Mouse (Mus musculus) stomach, embryonic 14.5 days (tissue): ENCODE results near the gene Rps8. TPM values are rescaled to one million over a fixed set of nuclear protein-coding genes. Genes with fewer than 3 reads are reported as not detected.

ENCODE experiments used
- ATAC-seq: fragments of 200-750 bp; cut with Nextera tagmentation; 2 replicates; pipeline ENCODE4 v1.8.0; 2017; ENCODE audit warnings: low read depth, moderate TSS enrichment; ENCODE audit not compliant: insufficient number of reproducible peaks, insufficient read depth, low FRiP score
- H3K27ac ChIP-seq: fragments of 300-500 bp; sonication (generic); 2 replicates; pipeline ENCODE4 v1.5.1; 2014; ENCODE audit warnings: mild to moderate bottlenecking, low read length, moderate library complexity, mixed read lengths
- H3K27me3 ChIP-seq: fragments of 300-500 bp; sonication (generic); 2 replicates; pipeline ENCODE4 v1.6.1; 2014; ENCODE audit warnings: low read length, control low read depth, mixed read lengths; ENCODE audit not compliant: control insufficient read depth, insufficient read depth
- H3K36me3 ChIP-seq: fragments of 300-500 bp; sonication (generic); 2 replicates; pipeline ENCODE4 v1.6.1; 2014; ENCODE audit warnings: mild to moderate bottlenecking, control low read depth, low read length, moderate library complexity, mixed read lengths; ENCODE audit not compliant: control insufficient read depth, insufficient read depth
- H3K4me1 ChIP-seq: fragments of 300-500 bp; sonication (generic); 2 replicates; pipeline ENCODE4 v1.6.1; 2014; ENCODE audit warnings: low read length, control low read depth, mixed read lengths; ENCODE audit not compliant: control insufficient read depth, insufficient read depth
- H3K4me2 ChIP-seq: fragments of 300-500 bp; sonication (generic); replicated peaks from 2 replicates; pipeline ENCODE4 v1.6.1; 2014; ENCODE audit warnings: low read depth, low read length, control low read depth
- H3K4me3 ChIP-seq: fragments of 300-500 bp; sonication (generic); 2 replicates; pipeline ENCODE4 v1.5.1; 2014; ENCODE audit warnings: low read depth, low read length, control low read depth
- H3K9ac ChIP-seq: fragments of 300-500 bp; sonication (generic); replicated peaks from 2 replicates; pipeline ENCODE4 v1.6.1; 2014; ENCODE audit warnings: low read depth, mild to moderate bottlenecking, control low read depth, low read length, moderate library complexity, mixed read lengths
- H3K9me3 ChIP-seq: fragments of 300-500 bp; sonication (generic); 2 replicates; pipeline ENCODE4 v1.6.1; 2016; ENCODE audit warnings: low read depth, low read length, control low read depth; ENCODE audit not compliant: control insufficient read depth
- WGBS: fragments of 180-500 bp; shearing (Covaris S2); extraction: QIAGEN DNeasy Blood & Tissue Kit; methylation state at CpG from one replicate; pipeline ENCODE4 v1.1.7; 2014; 5-methylcytosine and 5-hydroxymethylcytosine counted together
- polyA plus RNA-seq: library from polyadenylated mRNA; unstranded; fragments of >200 nt; fragmentation: Nextera tagmentation; extraction: Ambion mirVana; gene quantifications from 2 replicates; pipeline ENCODE4 v1.2.1, GENCODE M21; 2014

The Rps8 gene
- polyA plus RNA-seq, 1 experiment from 2014 or later, result 1,488 TPM

DNA sequence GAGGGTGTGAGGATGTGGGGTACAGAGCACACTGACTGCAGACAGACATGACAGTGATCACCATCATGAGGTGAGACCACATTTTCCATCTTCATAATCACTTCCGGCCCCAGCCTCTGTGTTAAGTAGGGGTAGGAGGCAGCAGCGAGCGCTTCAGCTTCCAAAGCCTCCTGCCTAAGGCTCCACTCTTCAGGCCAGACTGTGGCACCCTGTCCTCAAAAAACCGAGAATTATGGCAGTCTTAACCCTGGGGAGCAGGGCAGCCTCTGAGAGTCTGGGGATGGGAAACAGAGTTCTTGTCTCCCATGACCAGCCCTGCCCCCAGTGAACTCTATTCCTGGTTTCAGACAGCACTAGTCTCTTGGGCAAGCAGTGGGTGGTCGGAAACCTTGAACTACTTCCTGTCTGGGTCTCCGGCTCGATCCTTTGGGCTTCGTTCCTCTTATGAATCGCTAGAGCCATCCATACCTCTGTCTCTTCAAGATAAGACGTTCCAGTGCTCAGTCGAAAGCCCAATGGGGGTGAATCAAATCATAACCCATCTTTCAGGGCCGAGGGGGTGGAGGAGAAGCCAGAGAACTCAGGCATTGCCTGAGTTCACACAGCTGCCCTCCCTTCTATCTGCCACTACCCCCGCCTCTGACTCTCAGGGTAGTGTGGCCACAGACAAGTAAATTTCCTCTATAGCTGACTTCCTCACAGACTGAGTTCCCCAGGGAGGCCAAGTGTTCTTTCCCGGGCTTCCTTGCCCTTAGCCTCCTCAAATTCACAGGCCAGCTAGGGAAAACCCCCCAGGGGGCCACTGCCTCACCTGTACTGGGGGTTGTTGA, 31.3 kb downstream of the Rps8 start:
- Histone ChIP-seq H3K9ac (peak overlapping the region; percentile 8; the same call in 1 of the 2 replicates), H3K27ac (peak overlapping the region; percentile 88), H3K36me3 (peaks cover 4% of the 10 kb centered on the region; the same call in 1 of the 2 replicates), H3K4me3 (no peak overlapping the region; the same call in 1 of the 2 replicates), H3K9me3 (no peaks in the 10 kb centered on the region), H3K4me1 (peaks cover 16% of the 10 kb centered on the region), H3K27me3 (no peaks in the 10 kb centered on the region), H3K4me2 (peak overlapping the region; percentile 28)
- 61% methylated on average over 14 of the region's 14 CpGs for WGBS
- no peak for ATAC-seq

DNA sequence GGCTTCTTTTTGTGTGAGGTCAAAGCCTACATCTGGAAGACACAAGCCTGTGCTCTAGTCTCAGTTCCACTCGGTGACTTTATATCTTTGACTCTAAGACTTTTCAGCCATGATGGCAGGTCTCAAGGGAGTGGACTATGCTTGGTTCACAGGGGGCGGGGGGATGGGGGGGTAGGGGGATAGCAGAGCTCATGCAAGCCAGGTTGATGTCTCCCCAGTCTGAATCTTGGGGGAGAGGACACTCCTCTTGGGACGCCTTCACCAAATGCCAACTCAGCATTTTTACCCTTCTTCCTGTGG, 31.9 kb downstream of the Rps8 start:
- Histone ChIP-seq H3K27me3 (no peaks in the 10 kb centered on the region), H3K27ac (peak overlapping the region; percentile 88; the same call in 1 of the 2 replicates), H3K4me1 (peaks cover 16% of the 10 kb centered on the region), H3K4me3 (no peak overlapping the region), H3K9me3 (no peaks in the 10 kb centered on the region), H3K36me3 (0 out of 2 replicates have a peak, but pooled peaks cover 3% of the 10 kb centered on the region), H3K4me2 (no peak overlapping the region), H3K9ac (no peak overlapping the region)
- 76% methylated on average over 3 of the region's 3 CpGs for WGBS
- ATAC-seq, result no peak

DNA sequence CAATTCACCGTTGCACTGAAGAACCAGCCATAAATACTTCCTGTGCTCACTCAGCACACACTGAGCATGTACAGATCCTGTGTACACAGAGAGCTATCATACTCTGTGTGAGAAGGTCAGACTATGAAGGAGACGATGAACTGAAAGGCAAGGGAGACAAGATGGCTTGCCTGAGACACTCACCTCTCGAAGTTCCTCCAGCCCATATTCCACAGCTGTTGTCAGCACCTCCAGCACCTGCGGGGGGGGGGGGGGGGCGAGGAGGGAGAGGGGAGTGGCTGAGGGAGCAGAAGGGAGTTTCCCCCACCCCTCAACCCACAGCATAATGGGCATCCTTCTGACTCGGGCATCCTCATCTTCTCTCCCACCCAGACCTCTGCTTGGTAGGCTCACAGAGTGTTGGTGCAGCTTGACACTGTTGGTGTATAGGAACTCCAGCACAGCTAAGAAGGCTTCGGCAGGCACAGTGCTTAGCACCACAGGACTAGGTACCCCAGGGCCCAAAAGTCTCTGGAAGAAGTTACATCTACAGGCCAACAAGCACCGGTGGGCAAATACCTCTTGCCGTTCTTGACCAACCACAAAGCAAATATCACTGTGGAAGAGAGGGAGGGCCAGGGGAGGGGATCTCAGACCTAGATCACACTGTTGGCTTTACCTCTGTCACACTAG, 32.4 kb downstream of the Rps8 start:
- Histone ChIP-seq H3K9me3 (no peaks in the 10 kb centered on the region), H3K27ac (no peak overlapping the region), H3K4me3 (no peak overlapping the region), H3K36me3 (no peaks in the 10 kb centered on the region), H3K27me3 (no peaks in the 10 kb centered on the region), H3K4me2 (no peak overlapping the region), H3K4me1 (peaks cover 16% of the 10 kb centered on the region), H3K9ac (no peak overlapping the region)
- 75% methylated on average over 7 of the region's 9 CpGs for WGBS
- ATAC-seq, result no peak

DNA sequence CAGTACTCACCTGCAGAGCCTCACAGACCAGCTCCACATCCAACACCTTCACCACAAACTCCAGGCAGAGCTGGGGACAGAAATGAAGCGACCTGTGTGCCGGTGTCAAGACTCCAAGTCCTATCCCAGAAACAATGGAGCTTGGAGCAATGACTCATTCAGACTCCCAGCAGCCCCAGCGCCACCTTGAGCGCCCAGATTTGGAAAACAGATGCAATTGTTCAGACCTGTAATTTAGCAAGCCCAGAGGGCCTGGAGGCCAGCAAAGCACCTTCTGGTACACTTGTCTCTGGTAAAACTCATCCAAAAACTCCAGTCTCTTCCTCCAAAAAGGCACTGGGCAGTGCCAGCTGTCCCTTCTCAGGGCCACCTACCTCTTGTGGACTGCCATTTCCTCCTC, 33.8 kb downstream of the Rps8 start:
- WGBS, result 86% methylated on average over 4 of the region's 4 CpGs
- Histone ChIP-seq H3K27ac (no peak overlapping the region), H3K27me3 (no peaks in the 10 kb centered on the region), H3K4me1 (peaks cover 16% of the 10 kb centered on the region), H3K4me3 (no peak overlapping the region), H3K4me2 (no peak overlapping the region), H3K36me3 (no peaks in the 10 kb centered on the region), H3K9ac (no peak overlapping the region), H3K9me3 (no peaks in the 10 kb centered on the region)
- ATAC-seq, result no peak

DNA sequence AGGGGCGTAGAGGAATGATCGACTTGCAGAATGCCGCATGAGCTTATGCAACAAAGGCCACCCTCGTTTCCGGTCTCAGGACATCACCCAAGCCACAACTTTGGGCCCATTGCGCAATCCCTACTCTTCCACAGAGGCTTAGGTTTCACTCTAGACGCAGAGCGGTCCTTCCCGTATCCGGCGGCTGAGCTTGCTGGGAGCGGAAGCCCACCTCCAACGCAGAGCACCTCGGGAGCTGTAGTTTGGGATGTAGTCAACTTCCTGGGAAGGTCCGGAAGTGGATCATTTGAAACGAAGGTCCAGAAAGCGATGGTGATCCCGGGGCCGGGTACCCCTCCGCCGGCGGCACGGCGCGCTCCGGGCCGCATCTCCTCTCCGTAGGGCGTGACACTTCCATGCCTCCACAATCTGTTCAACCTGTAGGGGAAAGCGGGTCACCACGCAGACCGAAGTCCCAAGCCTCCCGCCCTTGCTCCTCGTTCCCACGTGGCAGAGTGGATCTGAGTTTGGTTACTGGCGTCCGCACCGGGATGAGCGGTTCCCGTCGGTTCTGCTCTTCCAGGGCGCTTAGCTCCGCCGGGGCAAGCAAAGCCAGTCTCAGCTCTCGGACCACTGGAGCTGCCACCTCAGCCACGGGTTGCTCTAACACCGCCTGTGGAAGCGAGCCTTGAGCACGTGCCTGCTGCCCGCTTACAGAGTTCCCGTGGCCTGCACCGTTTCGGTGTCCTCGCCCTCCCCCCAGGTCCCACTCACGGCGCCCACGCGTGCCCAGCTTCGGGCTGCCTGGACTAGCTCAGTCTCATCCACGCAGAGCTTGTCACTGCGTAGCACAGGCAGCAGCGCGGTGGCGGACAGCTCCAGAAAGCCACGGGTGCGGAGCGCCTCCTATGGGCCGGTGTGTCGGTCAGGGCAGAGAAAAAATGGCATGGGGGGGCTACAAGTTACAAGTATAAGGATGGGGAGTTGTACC, 35.3 kb downstream of the Rps8 start:
- H3K4me3 ChIP-seq, result peak overlapping the region; percentile 49
- peak overlapping the region; percentile 49 for H3K9ac ChIP-seq
- under 1% methylated on average over 69 of the region's 69 CpGs for WGBS
- H3K4me1 ChIP-seq, result peaks cover 11% of the 10 kb centered on the region
- peak overlapping the region; percentile 93 for H3K4me2 ChIP-seq
- no peaks in the 10 kb centered on the region for H3K27me3 ChIP-seq
- peak; percentile 93 for ATAC-seq
- no peaks in the 10 kb centered on the region for H3K36me3 ChIP-seq
- H3K9me3 ChIP-seq, result no peaks in the 10 kb centered on the region
- peak overlapping the region; percentile 83 for H3K27ac ChIP-seq

DNA sequence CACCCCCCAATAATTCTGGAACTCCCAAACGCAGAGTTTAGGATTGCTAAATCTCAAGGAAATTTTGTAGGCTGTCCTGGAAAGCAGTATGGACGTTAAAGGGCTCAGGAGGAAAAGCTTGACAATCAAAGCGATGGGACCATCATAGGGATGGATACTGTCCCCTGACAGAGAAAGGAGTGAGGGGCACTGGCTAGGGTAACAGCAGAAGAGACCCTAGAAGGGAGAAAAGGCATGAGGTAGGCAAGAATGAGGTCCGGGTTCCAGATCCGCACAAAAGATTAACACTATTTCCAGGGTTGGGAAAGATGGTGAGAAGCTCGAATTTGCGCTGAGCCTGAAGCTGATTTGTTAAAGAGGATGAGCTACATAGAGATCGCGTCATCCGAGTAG, 36.0 kb downstream of the Rps8 start:
- Histone ChIP-seq H3K27ac (peak overlapping the region; percentile 83), H3K4me2 (peak overlapping the region; percentile 93), H3K36me3 (no peaks in the 10 kb centered on the region), H3K9me3 (no peaks in the 10 kb centered on the region), H3K4me3 (peak overlapping the region; percentile 49), H3K9ac (peak overlapping the region; percentile 47), H3K27me3 (no peaks in the 10 kb centered on the region), H3K4me1 (peaks cover 5% of the 10 kb centered on the region)
- ATAC-seq, result no peak
- whole genome bisulfite sequencing, result 5% methylated on average over 10 of the region's 10 CpGs

DNA sequence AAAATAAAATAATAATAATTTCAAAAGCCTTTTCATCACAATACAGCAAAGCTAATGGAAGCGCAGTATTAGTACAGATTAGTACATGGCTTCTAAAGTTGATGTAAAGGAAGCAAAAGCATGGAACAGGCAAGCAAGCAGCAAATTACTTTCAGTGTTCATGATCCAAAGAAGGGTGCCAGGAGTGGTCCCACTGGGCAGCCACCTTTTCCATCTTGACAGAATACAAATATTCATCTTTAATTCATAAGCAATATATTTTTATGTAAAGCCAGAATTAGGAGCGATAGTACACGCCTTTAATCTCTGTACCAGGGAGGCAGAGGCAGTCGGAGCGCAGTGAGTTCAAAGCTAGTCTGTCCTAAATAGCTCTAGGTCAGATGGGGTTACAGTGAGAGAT, 36.4 kb downstream of the Rps8 start:
- 71% methylated on average over 5 of the region's 5 CpGs for whole genome bisulfite sequencing
- no peaks in the 10 kb centered on the region for H3K9me3 ChIP-seq
- peak overlapping the region; percentile 83; the same call in 1 of the 2 replicates for H3K27ac ChIP-seq
- peak overlapping the region; percentile 93 for H3K4me2 ChIP-seq
- H3K4me1 ChIP-seq, result peaks cover under 1% of the 10 kb centered on the region
- no peaks in the 10 kb centered on the region for H3K27me3 ChIP-seq
- H3K4me3 ChIP-seq, result peak overlapping the region; percentile 49
- no peak for ATAC-seq
- H3K9ac ChIP-seq, result peak overlapping the region; percentile 47
- peaks cover 4% of the 10 kb centered on the region; the same call in 1 of the 2 replicates for H3K36me3 ChIP-seq

DNA sequence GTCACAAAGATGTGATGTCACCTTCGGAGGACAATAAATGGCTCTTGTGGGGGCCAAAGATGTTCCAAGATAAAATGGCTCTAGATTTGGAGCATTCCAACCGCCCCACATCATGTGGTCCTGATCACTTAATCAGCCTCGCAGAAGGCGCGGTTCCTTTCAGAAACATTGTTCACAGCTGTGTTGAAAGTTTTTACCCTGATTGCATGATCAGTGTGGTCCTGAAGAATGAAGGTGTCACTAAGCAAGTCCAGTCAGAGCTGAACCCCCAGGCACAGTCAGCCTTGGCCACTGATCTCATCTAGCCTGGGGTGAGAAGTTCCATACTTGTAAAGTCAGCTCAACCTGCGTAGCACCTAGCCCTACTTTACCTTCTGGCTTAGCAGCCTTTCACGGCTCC, 38.1 kb downstream of the Rps8 start:
- 93% methylated on average over 7 of the region's 7 CpGs for WGBS
- H3K27ac ChIP-seq, result no peak overlapping the region
- H3K4me3 ChIP-seq, result no peak overlapping the region
- no peaks in the 10 kb centered on the region for H3K4me1 ChIP-seq
- ATAC-seq, result no peak
- peaks cover 10% of the 10 kb centered on the region for H3K36me3 ChIP-seq
- no peaks in the 10 kb centered on the region for H3K27me3 ChIP-seq
- no peak overlapping the region for H3K4me2 ChIP-seq
- no peak overlapping the region for H3K9ac ChIP-seq
- H3K9me3 ChIP-seq, result no peaks in the 10 kb centered on the region
